Mouse (Mus musculus): Measurements from ENCODE around the gene Amotl2. TPM values are rescaled to one million over a fixed set of nuclear protein-coding genes. Genes with fewer than 3 reads are reported as not detected.

The Amotl2 gene
- polyA plus RNA-seq, 1 experiment from 2014 or later = 54.8 TPM

DNA sequence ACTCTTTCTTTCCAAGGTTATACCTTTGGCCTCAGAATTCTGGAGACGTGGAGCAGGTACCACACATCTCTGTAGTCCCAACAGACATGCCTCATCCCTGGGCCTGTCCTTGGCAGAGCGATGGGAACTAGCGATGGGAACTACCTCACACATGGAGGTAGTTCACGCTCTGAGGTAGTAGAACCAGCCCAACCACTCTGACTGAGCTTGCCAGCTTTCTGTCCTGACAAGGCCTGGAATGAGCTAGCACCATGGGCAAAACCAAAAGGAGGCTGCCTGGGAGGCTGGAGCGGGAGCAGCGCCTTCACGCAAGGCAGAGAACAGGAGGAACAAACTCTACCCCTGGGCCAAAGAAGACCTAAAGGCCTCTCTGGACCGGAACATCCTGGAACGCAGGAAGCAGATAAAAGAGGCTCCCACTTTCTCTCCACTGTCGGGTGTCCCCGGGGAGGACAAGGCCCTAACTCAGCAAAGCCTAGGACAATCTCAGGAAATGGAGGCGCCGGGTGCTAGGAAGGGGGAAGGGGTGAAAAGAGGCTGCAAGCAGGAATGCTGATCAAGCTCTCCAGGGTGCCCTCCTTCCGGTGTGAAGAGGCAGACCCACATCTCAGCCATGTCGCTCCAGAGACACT, 6.9 kb upstream of the Amotl2 start:
- H3K4me3 ChIP-seq = peak overlapping the region; percentile 27; the same call in 1 of the 2 replicates
- no peaks in the 10 kb centered on the region for H3K9me3 ChIP-seq
- DNase-seq (ENCODE audit: low spot score) = peak; percentile 75
- H3K27ac ChIP-seq = peak overlapping the region; percentile 81
- no peaks in the 10 kb centered on the region for H3K27me3 ChIP-seq (ENCODE audit: insufficient read depth, poor library complexity, severe bottlenecking)
- H3K36me3 ChIP-seq = no peaks in the 10 kb centered on the region
- H3K4me1 ChIP-seq = peaks cover 43% of the 10 kb centered on the region
- WGBS = 37% methylated on average over 15 of the region's 15 CpGs

DNA sequence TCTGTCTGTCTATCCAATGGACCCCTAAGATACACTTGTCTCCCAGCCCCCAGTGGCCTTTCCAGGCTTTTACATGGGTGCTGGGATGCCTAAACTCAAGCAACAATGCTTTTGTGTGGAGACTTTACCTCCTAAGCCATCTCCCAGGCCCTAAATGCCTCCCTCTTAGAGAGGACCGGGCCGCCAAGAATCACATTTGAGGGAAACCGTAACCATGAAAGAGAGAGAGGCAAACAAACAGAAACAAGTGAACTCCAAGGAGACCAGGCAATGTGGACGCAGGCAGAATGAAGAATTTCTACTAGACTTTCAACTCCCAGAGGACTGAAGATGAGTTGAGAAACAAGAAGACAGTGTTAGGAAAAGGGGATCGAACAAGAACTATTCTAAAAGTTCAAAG, 6.0 kb upstream of the Amotl2 start:
- 70% methylated on average over 5 of the region's 5 CpGs for WGBS
- H3K27ac ChIP-seq = peak overlapping the region; percentile 81; the same call in 1 of the 2 replicates
- peaks cover 51% of the 10 kb centered on the region for H3K4me1 ChIP-seq
- no peaks in the 10 kb centered on the region for H3K27me3 ChIP-seq (ENCODE audit: insufficient read depth, poor library complexity, severe bottlenecking)
- peak; percentile 66 for DNase-seq (ENCODE audit: low spot score)
- no peaks in the 10 kb centered on the region for H3K36me3 ChIP-seq
- no peak overlapping the region for H3K4me3 ChIP-seq
- H3K9me3 ChIP-seq = no peaks in the 10 kb centered on the region

DNA sequence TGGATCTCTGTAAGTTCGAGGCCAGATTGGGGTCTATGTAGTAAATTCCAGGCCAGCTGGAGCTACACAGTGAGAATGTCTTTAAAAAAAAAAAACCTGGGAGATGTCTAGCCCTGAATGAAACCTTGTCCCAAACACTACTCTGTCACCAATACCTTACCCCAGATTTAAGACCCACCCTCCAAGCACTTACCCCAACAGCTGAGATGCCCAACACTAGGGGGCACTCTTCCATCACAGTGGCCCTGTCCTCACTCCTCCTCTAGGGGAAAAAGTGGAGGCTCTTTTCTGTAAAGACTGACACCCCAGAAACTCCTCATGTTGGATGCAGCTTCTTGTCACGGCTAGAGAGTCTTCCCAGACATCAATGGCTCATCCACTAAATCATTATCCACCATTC, 2.7 kb upstream of the Amotl2 start:
- no peak for DNase-seq (ENCODE audit: low spot score)
- WGBS = 54% methylated on average over 2 of the region's 2 CpGs
- no peaks in the 10 kb centered on the region for H3K9me3 ChIP-seq

DNA sequence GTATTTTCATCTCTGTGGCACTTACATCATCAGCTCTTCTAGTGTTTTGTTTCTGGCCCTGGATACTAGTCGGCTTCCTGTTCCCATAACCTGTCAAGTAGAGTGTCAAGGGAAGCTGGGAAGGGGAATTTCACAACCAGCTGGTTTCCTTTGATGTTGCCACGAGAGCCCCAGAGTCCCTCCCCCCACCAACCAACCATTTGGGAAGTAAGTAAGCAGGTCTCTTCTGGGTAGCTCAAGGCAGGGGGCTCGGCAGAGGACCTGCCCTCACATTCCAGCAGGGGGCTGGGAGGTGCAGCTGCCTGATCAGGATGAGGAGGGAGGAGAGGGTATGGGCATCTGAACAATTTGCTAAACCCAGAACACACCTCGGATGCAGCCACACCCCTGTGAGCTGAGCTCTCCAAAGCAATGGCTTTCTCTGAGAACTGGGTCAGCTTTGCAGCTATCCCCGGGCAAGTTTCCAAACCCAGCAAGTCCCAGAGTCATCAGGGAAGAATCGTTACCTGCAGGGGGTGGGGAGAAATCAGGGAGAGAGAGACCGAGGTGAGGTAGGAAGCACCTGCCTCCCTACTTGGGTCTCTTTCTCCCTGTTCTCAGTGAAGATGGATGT, 1.5 kb upstream of the Amotl2 start:
- DNase-seq (ENCODE audit: low spot score) = no peak
- peak overlapping the region; percentile 74 for H3K27ac ChIP-seq
- no peaks in the 10 kb centered on the region for H3K9me3 ChIP-seq
- H3K4me1 ChIP-seq = peaks cover 54% of the 10 kb centered on the region
- no peaks in the 10 kb centered on the region for H3K27me3 ChIP-seq (ENCODE audit: insufficient read depth, poor library complexity, severe bottlenecking)
- 5% methylated on average over 7 of the region's 7 CpGs for WGBS
- peaks cover 3% of the 10 kb centered on the region for H3K36me3 ChIP-seq
- H3K4me3 ChIP-seq = peak overlapping the region; percentile 17; the same call in 1 of the 2 replicates

More for the DNA sequence above, 2.7 kb upstream of the Amotl2 start:
- Histone ChIP-seq H3K36me3 (no peaks in the 10 kb centered on the region), H3K27ac (no peak overlapping the region), H3K4me1 (peaks cover 58% of the 10 kb centered on the region), H3K27me3 (ENCODE audit: insufficient read depth, poor library complexity, severe bottlenecking) (no peaks in the 10 kb centered on the region), H3K4me3 (no peak overlapping the region)

DNA sequence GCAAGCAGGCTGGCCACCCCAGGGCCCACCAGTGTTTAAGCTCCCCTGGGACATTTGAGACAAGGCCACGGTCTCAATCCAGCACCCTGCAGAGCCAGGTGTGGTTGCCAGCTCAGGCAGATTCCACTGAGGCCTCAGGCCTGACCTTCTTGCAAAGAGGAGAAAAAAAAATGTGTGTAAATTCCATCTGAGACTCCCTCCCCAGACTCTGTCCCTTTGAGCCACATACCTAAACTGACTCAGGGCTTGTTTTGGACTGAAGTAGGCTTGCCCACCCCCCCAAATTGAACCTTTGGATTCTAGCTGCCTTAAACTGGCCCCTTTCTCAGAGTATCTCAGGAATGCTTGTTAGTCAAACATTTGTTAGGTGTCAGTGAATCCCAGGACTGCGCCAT, 969 bp upstream of the Amotl2 start:
- WGBS = 42% methylated on average over 2 of the region's 2 CpGs
- DNase-seq (ENCODE audit: low spot score) = peak; percentile 74
- H3K9me3 ChIP-seq = no peaks in the 10 kb centered on the region
- no peaks in the 10 kb centered on the region for H3K27me3 ChIP-seq (ENCODE audit: insufficient read depth, poor library complexity, severe bottlenecking)
- peaks cover 8% of the 10 kb centered on the region for H3K36me3 ChIP-seq
- 0 out of 2 replicates have a peak overlapping the region, but pooled peaks have one; percentile 17 for H3K4me3 ChIP-seq
- H3K27ac ChIP-seq = peak overlapping the region; percentile 74
- peaks cover 54% of the 10 kb centered on the region for H3K4me1 ChIP-seq

DNA sequence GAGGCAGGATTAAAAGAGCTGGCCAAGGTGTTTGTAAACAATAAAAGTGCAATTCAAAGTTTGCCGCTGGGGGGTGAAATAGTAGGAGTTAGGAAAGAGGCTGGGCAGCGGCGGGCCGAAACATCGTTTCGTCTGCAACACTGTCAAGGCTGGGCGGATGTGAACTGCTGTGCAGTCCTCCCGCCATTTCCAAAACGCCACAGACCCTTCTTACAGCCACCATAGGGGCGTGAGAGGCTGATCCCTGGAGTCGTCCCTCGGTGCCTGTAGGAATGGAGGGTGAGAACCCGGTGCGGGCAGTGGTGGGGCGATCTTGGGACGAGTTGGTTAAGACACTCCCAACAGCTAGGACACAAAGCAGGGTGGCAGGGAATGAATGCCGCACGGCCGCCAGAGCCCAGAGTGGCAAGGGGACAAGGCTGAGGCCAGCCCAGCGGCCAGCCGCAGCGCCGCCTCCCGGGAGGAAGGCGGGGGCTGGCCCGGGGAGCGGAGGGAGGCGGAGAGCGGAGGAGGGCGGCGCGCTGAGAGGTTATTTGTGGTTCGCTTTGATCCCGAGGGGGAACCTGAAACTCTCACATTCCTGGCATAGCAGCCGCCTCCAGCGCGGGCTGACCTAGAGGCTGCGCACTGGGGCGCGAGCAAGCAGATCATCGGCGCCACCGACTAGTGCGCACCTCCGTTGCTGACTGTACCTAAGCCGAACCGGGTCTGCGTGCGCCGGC, 853 bp downstream of the Amotl2 start:
- H3K4me3 ChIP-seq = peak overlapping the region; percentile 96
- peak overlapping the region; percentile 100 for H3K27ac ChIP-seq
- H3K36me3 ChIP-seq = peaks cover 26% of the 10 kb centered on the region
- no peaks in the 10 kb centered on the region for H3K9me3 ChIP-seq
- peaks cover 67% of the 10 kb centered on the region for H3K4me1 ChIP-seq
- WGBS = 0% methylated on average over 47 of the region's 50 CpGs
- no peaks in the 10 kb centered on the region for H3K27me3 ChIP-seq (ENCODE audit: insufficient read depth, poor library complexity, severe bottlenecking)
- DNase-seq (ENCODE audit: low spot score) = peak; percentile 96

DNA sequence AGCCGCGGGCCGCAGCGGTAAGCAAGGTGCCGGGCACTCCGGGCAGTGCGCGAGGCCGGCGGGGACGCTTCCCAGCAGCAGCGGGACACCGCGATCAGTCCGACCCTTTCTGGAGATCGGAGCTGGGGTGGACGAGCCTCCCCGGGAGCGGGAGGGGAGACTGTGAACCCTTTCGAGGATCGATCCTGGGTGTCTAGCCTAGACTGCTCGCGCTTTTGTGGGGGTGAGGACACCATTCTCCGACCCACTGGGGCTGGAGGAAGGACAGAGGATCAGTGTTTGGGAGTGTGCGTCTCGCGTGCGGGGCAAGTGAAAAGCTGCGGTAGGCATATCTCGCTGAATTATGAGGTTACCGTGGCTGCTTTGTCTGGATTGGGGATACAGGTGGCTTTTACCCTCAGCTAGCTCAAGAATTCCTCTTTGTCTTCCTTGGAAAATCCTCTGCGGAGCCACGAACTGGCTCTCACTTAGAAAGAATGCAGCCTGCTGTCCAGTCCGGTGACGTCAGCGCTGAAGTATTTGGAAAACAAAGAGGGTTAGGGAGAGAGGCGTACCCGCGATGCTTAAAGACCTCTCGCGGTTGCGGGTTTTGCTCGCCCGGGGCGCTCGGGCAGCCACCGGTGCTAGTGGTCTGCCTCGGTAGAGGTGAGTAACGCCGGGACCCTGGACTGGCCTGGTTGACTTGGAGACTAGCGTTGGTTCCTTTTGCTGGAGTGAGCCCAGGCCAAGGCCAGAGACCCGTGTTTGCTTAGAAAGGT, 1.6 kb downstream of the Amotl2 start:
- peak overlapping the region; percentile 96 for H3K4me3 ChIP-seq
- H3K4me1 ChIP-seq = peaks cover 74% of the 10 kb centered on the region
- peak; percentile 92 for DNase-seq (ENCODE audit: low spot score)
- no peaks in the 10 kb centered on the region for H3K9me3 ChIP-seq
- no peaks in the 10 kb centered on the region for H3K27me3 ChIP-seq (ENCODE audit: insufficient read depth, poor library complexity, severe bottlenecking)
- peak overlapping the region; percentile 100 for H3K27ac ChIP-seq
- peaks cover 33% of the 10 kb centered on the region for H3K36me3 ChIP-seq
- WGBS = under 1% methylated on average over 52 of the region's 52 CpGs

DNA sequence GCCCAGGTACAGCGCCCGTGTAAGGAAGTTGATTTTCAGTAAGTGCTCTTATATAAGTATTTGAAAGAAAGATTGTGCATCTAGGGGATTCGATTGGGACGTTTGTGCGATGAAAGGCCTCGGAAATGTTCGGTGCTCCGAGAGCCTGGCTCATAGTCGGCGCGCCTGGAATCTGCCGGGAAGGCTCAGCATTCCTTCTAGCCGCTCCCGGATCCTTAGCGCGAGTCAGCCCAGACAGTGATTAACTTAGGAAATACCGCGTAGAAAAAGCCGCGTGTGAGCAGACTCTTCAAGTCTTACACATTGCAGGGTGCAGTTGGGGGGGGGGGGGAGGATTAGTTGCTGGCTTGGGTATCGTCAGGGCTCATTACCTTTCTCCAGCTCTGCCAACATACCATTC, 2.2 kb downstream of the Amotl2 start:
- peaks cover 78% of the 10 kb centered on the region for H3K4me1 ChIP-seq
- H3K9me3 ChIP-seq = no peaks in the 10 kb centered on the region
- DNase-seq (ENCODE audit: low spot score) = no peak
- peak overlapping the region; percentile 96 for H3K4me3 ChIP-seq
- peaks cover 39% of the 10 kb centered on the region for H3K36me3 ChIP-seq
- H3K27ac ChIP-seq = peak overlapping the region; percentile 100
- under 1% methylated on average over 21 of the region's 21 CpGs for WGBS
- H3K27me3 ChIP-seq (ENCODE audit: insufficient read depth, poor library complexity, severe bottlenecking) = no peaks in the 10 kb centered on the region

DNA sequence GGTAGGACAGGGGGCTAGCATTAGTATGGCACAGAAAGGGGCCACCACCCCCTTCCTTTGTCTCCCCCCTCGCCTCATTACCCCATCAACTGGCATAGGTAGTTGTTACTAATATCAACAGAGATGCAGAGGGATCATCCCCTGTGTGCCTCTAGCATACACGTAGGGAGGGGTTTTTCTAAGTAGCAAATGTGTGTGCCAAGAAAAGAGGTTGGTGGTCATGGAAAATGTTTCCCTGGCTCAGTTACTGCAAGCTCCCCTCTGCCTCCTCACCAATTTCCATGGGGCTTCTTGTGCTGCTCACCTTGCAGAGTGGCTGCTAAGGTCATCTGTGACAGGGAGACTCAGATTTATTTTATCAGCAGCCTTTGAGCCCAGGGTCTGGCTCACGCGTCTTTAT, 2.6 kb downstream of the Amotl2 start:
- Histone ChIP-seq H3K9me3 (no peaks in the 10 kb centered on the region), H3K36me3 (peaks cover 43% of the 10 kb centered on the region), H3K27me3 (ENCODE audit: insufficient read depth, poor library complexity, severe bottlenecking) (no peaks in the 10 kb centered on the region), H3K4me1 (peaks cover 78% of the 10 kb centered on the region), H3K4me3 (peak overlapping the region; percentile 96), H3K27ac (peak overlapping the region; percentile 100)
- no peak for DNase-seq (ENCODE audit: low spot score)
- WGBS = 1% methylated on average over 4 of the region's 4 CpGs

DNA sequence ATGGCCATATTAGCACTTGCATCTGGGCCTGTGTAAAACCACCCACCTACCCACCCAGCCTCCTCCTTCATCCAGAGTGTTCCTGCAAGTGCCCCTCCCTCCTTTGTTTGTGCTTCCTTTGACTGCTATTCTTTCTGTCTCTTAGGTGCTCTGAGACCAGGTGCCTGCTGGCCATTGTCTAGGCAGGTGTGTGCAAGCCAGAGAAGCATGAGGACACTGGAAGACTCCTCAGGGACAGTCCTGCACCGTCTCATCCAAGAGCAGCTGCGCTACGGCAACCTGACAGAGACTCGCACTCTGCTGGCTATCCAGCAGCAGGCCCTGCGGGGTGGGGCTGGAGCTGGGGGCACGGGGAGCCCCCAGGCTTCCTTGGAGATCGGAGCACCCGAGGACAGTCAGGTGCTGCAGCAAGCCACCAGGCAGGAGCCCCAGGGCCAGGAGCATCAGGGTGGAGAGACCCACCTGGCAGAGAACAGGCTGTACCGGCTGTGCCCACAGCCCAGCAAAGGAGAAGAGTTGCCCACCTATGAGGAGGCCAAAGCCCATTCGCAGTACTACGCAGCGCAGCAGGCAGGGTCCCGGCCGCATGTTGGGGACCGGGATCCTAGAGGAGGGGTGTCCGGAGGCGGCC, 3.6 kb downstream of the Amotl2 start:
- no peaks in the 10 kb centered on the region for H3K9me3 ChIP-seq
- 58% methylated on average over 17 of the region's 17 CpGs for WGBS
- no peaks in the 10 kb centered on the region for H3K27me3 ChIP-seq (ENCODE audit: insufficient read depth, poor library complexity, severe bottlenecking)
- H3K4me1 ChIP-seq = peaks cover 78% of the 10 kb centered on the region
- peaks cover 53% of the 10 kb centered on the region for H3K36me3 ChIP-seq
- no peak for DNase-seq (ENCODE audit: low spot score)
- H3K27ac ChIP-seq = peak overlapping the region; percentile 100
- H3K4me3 ChIP-seq = peak overlapping the region; percentile 96

DNA sequence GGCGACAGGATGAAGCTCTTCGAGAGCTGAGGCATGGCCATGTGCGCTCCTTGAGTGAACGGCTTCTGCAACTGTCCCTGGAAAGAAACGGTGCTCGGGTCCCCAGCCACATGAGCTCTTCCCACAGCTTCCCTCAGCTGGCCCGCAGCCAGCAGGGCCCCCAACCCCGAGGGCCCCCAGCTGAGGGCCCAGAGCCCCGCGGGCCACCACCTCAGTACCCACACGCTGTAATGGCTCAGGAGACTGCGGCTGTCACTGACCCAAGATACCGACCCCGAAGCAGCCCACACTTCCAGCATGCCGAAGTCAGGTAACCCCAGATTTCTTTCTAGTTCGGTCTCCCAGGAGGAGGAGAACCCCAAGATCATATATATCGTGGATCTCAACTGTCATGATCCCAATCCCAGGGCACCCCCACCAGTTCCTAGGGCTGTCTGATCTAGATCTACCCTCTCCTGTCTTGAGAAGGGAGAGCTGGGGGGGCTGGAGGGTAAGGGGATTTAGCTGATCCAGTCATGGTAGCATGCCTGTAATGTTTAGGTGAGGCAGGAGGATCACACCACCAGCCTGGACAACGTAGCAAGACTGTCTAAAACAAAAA, 4.2 kb downstream of the Amotl2 start:
- peaks cover 59% of the 10 kb centered on the region for H3K36me3 ChIP-seq
- peak overlapping the region; percentile 100 for H3K27ac ChIP-seq
- DNase-seq (ENCODE audit: low spot score) = no peak
- H3K4me3 ChIP-seq = peak overlapping the region; percentile 96
- H3K27me3 ChIP-seq (ENCODE audit: insufficient read depth, poor library complexity, severe bottlenecking) = no peaks in the 10 kb centered on the region
- H3K4me1 ChIP-seq = peaks cover 78% of the 10 kb centered on the region
- WGBS = 49% methylated on average over 18 of the region's 18 CpGs
- no peaks in the 10 kb centered on the region for H3K9me3 ChIP-seq

DNA sequence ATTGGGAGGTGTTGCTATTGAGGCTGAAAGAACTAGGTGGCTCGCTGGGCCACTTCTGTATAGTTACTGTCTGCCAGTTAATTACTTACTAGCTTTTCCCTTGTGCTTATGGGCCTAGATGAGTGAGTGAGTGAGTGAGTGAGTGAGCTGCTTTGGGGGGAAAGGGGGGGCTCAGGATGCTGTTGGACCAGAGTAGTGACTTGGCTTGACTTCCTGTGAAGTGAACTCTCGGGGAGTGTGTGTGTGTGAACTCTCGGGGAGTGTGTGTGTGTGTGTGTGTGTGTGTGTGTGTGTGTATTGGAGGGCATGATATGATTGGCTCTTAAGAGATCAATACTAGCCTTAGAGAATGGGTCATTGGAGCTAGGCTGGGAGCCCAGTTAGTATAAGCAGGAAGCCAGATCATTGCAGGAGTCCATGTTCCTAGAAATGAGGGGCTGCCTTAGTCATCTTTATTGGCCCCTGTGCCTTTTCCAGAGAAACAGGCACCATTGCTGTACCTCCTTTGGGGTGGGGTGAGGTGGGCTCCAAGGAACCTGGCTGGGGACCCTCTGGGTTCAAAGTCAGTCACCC, 5.0 kb downstream of the Amotl2 start:
- H3K27me3 ChIP-seq (ENCODE audit: insufficient read depth, poor library complexity, severe bottlenecking) = no peaks in the 10 kb centered on the region
- H3K4me1 ChIP-seq = peaks cover 80% of the 10 kb centered on the region
- DNase-seq (ENCODE audit: low spot score) = no peak
- H3K9me3 ChIP-seq = no peaks in the 10 kb centered on the region
- peak overlapping the region; percentile 96 for H3K4me3 ChIP-seq
- H3K27ac ChIP-seq = peak overlapping the region; percentile 100
- H3K36me3 ChIP-seq = peaks cover 63% of the 10 kb centered on the region
- WGBS = 42% methylated on average over 3 of the region's 3 CpGs
